Mouse (Mus musculus) spleen, adult 2 months (tissue): ENCODE measurements at regions not wholly inside any gene's neighbourhood (a gene's known extent, or its start where the extent isn't known, plus 50 kb on each side); places are given as distances from the start of the nearest gene placed in this dataset.

Source experiments
- CTCF ChIP-seq: fragments of 200-500 bp; IDR thresholded peaks from 2 replicates; pipeline ENCODE4 v1.5.1; 2011; ENCODE audit warnings: mild to moderate bottlenecking, inconsistent platforms; ENCODE audit not compliant: insufficient read depth, insufficient read length, insufficient replicate concordance; ENCODE audit errors: extremely low read depth
- POLR2A ChIP-seq: fragments of 200-500 bp; IDR thresholded peaks from 2 replicates; pipeline ENCODE4 v1.6.1; 2011; ENCODE audit warnings: low read depth, low read length, inconsistent platforms

DNA sequence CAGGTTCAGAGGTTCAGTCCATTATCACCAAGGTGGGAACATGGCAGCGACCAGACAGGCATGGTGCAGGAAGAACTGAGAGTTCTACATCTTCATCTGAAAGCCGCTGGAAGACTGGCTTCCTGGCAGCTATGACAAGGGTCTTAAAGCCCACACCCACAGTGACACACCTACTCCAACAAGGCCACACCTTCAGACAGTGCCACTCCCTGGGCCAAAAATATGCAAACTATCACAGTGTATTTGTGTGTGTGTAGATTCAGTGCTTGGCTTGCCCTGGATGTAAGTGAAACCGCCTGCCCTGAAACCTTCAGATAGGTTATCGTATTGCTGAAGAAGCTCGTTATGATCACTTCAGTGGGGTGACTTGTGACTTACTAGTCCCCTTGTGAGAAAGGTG lies 151.3 kb downstream of the Kcnrg start:
- TF ChIP-seq CTCF (no peak), POLR2A (no peak)
